Mouse (Mus musculus) lung, adult 18-20 months (tissue): ENCODE measurements around the gene Sbno2.
A peak's percentile ranks its signal among the peaks of the same experiment; 100 is the strongest.

Experiments
- DNase-seq, 2 experiments: peaks; one replicate each; pipeline ENCODE4 v3.0.0; 2022; ENCODE audit warnings: mixed read lengths in 2 of 2

Sbno2 gene

GRCm38 (mm10) chr10:80033511-80034391, 71.6 kb downstream of the Sbno2 start:
- peak; percentile 69 to 80 for DNase-seq

DNA sequence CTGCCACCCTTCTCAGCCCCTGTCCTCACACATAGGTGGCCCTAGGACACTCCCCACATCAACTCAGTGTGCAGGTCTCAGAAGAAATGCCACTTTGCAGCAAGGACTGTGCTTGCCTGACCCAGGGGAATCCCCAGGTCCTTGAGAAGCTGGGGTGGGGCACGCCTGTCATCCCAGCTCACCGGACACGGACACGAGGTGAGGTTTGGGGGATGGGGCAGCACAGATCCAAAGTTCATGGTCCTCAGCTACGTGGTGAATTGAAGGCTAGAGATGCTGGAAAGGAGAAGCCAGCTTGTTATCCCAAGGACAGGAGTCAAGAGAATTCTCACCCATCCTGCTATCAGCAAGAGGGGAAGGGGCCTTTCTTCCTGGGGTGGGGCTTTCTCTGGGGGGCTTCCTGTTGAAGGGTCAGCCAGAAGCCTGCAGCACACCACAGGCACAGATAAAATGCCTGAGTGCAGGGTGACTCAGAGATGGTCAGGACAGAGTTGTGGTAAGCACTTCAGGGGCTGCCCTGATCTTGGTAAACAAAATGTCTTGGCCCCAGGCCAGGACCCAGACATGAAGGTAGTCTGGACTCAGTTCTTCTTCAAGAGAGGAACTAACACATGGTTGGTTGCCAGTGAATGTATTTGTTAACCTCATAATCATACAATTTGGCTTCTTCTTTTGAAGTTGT, 72.4 kb downstream of the Sbno2 start:
- DNase-seq = peak; percentile 85 to 89

- DNase-seq = no peak
Observed at GRCm38 (mm10) chr10:80030736-80031135, 74.6 kb downstream of the Sbno2 start.

- DNase-seq = no peak
Observed at GRCm38 (mm10) chr10:80030191-80030590, 75.2 kb downstream of the Sbno2 start.

DNA sequence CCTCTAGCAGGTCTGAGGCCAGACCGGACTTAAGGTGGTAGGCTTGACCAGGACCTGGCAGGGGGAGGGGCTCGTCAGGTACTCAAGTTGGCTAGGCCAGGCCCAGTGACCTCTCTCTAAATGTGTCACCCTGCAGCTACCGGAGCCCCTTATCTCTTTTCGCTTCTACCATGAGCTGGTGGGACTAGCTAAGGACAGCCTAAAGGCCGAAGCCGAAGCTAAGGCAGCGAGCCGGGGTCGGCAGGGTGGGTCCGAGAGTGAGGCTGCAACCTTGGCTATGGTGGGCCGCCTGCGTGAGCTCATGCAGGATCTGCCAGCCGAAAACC, 76.9 kb downstream of the Sbno2 start:
- DNase-seq = no peak

DNA sequence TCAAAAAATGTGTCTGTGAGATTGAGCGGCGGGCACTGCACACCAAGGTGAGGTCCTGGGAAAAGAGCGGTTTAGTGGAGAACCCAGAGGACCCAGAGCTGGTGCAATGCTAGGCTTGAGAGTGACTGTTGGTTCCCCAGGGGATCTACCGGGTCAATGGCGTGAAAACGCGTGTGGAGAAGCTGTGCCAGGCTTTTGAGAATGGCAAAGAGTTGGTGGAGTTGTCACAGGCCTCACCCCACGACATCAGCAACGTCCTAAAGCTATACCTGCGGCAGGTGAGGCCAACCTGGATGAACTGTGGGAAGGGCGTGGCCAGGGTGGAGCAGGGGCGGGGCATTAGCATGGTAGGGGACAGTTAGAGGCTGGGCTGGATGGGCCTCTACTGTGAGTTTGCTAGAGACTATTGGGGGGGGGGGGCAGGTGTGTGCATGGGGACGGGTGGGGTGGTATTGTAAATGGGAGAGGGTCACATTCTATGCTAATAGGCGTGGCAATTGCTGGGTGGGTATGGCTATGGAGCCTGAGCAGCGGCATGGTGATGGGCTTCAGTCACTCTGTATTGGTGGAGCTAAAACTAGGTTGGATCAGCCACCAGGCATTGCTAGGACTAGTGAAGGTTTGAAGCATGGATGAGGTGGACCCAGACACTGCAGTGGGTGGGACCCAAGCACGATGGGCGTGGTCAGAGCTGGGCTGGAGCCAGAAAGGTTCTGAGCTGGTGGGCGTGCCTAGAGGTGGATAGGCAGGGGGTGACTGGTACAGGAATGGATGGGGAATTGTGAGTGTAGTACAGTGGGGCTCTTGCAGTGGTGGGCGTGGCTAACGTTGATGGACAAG, 77.5 kb downstream of the Sbno2 start:
- DNase-seq = no peak

DNA sequence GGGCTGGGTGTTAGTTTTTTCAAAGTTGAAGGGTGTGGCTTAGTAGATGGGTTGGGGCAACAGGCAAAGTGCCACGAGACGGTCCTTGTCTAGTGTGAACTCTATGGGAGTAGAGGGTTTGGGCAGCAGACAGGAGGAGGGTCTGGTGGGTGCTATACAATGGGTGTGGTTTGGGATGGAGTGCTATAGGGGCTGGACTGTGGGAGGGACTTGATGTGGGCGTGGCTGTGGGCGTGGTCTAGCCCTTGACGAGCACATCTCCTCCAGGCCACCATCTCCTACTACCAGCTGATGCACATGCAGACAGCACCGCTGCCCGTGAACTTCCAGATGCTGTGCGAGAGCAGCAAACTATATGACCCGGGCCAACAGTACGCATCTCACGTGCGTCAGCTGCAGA, 79.5 kb downstream of the Sbno2 start:
- DNase-seq = no peak

DNA sequence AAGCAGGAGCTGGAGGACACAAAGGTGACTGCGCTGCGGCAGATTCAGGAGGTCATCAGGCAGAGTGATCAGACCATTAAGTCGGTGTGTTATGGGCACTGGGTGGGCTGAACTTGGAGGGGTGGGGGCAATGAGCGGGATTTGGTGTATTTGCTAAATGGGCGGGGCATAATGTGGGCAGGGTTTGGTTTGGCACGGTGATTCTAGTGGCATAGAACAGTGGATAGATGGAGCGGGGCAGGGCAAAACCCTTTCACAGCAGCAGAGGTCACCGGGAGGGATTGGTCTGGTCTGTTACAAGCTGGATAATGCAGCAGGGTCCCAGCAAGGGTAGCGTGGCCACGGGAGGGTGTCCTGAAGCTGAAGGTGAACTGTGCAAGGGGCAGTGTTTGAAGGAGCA, 79.9 kb downstream of the Sbno2 start:
- no peak for DNase-seq

GRCm38 (mm10) chr10:80025044-80025347, 80.4 kb downstream of the Sbno2 start:
- DNase-seq = no peak

GRCm38 (mm10) chr10:80024229-80025043, 80.9 kb downstream of the Sbno2 start:
- peak; percentile 57 to 58 for DNase-seq

DNA sequence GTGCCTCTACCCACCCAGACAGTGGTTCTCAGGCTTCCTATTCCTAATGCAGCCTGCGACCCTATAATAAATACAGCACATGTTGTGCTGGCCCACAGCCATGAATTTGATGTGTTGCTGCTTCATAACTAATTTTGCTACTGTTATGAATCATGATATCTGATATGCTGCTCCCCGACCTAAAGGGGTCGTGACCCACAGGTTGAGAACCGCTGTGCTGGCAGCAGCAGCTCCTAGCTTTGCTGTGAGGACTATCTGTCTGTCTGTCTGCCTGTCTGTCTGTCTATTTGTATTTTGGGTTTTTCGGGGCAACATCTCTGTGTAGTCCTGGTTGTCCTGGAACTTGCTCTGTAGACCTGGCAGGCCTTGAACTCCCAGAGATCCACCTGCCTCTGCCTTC, 81.6 kb downstream of the Sbno2 start:
- DNase-seq = no peak

DNA sequence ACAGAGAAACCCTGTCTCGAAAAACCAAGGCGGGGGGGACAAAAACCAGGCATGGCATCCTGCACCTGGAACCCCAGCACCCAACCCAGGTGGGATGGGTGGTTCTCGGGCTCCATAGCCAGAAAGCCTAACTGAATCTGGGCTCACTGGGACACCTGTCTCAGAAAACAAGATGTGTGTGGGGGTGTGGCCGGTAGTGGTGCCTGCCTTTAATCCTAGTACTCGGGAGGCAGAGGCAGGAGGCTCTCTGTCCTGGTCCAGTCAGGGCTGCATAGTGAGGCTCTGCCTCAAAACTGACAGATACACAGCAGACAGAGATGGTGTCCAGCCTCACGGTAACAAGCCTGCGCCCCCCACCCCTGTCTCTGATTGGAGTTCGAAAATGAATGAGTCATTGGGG, 82.6 kb downstream of the Sbno2 start:
- no peak for DNase-seq

DNA sequence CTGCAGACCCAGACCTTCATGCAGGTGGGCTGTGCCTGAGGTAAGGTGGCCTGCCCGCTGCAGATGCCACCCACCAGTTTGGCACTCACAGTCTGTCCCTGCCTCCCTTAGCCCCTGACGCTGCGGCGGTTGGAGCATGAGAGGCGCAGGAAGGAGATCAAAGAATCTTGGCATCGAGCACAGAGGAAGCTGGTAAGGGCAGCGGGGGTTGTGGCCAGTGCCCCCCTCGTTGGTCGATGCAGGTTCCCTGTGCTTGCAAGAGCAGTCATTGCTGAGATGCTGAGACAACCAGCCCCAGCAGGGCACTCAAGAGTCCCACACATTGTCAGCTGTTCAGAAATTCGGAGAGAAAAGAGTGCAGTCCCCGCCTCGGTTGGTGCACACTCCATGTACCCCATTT, 83.2 kb downstream of the Sbno2 start:
- DNase-seq = no peak

- DNase-seq = no peak
Observed at GRCm38 (mm10) chr10:80021320-80021641, 84.1 kb downstream of the Sbno2 start.

GRCm38 (mm10) chr10:80020603-80021319, 84.6 kb downstream of the Sbno2 start:
- DNase-seq = no peak

DNA sequence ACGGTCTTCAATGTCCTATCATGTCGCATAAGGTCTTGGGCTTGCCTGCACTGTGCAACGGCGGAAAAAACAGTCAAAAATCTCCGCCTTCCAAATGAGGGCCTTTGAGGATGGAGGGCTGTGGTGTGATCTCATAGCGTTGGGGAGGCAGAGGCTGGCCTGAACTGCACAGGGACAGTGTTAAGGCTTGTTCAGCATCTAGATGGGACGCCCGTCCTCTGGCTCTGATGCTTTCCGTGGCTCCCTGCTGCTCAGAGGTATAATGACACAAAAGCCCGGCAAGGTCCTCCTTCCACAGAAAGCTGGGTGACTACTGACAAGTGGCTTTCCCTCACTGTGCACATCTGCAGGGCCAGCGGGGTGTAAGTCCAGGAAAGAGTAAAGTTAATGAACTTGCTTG, 85.2 kb downstream of the Sbno2 start:
- DNase-seq = no peak

- DNase-seq = peak in 1 of 2 experiments; percentile 44
Observed at GRCm38 (mm10) chr10:80019471-80020131, 85.8 kb downstream of the Sbno2 start.

- DNase-seq = peak; percentile 74 to 82
Observed at GRCm38 (mm10) chr10:80018739-80019297, 86.6 kb downstream of the Sbno2 start.

GRCm38 (mm10) chr10:80017771-80018170, 87.6 kb downstream of the Sbno2 start:
- no peak for DNase-seq

GRCm38 (mm10) chr10:80017361-80017760, 88.0 kb downstream of the Sbno2 start:
- peak; percentile 83 to 86 for DNase-seq

- DNase-seq = no peak
Observed at GRCm38 (mm10) chr10:80016931-80017330, 88.4 kb downstream of the Sbno2 start.
